Mouse (Mus musculus) MEL (cell line): Measurements from ENCODE around the gene Inafm2. TPM values are rescaled to one million over a fixed set of nuclear protein-coding genes. Genes with fewer than 3 reads are reported as not detected.
A peak's percentile ranks its signal among the peaks of the same experiment; 100 is the strongest.

ENCODE experiments used
- DNase-seq: peaks from one replicate; pipeline ENCODE4 v3.0.0; 2011; ENCODE audit warnings: low read depth, low spot score
- H3K27ac ChIP-seq: 2 replicates; pipeline ENCODE4 v1.5.1; 2012; ENCODE audit warnings: low read depth, mild to moderate bottlenecking, control low read depth, low read length, moderate library complexity; ENCODE audit not compliant: control insufficient read depth
- H3K27me3 ChIP-seq, 2 experiments: fragments of 150-350 bp in 1 of 2; sonication (generic) in 1 of 2; 2 replicates each; pipeline ENCODE4 v1.6.1; 2012; ENCODE audit warnings: low read length in 2 of 2, mild to moderate bottlenecking in 2 of 2, improper control_type of control experiment in 1 of 2, moderate library complexity in 1 of 2; ENCODE audit not compliant: insufficient read depth in 2 of 2, control insufficient read depth in 1 of 2
- H3K36me3 ChIP-seq, 2 experiments: 2 replicates each; pipeline ENCODE4 v1.6.1; 2012 to 2014; ENCODE audit warnings: low read length in 2 of 2, improper control_type of control experiment in 1 of 2, inconsistent platforms in 1 of 2, mild to moderate bottlenecking in 1 of 2; ENCODE audit not compliant: insufficient read depth in 2 of 2, control insufficient read depth in 1 of 2
- H3K4me1 ChIP-seq, 2 experiments: fragments of 150-350 bp in 1 of 2; sonication (generic) in 1 of 2; 2 replicates each; pipeline ENCODE4 v1.6.1; 2012; ENCODE audit warnings: low read length in 2 of 2, improper control_type of control experiment in 1 of 2, mild to moderate bottlenecking in 1 of 2; ENCODE audit not compliant: insufficient read depth in 2 of 2, control insufficient read depth in 1 of 2
- H3K4me3 ChIP-seq, 2 experiments: fragments of 150-350 bp in 1 of 2; sonication (generic) in 1 of 2; 2 replicates each; pipeline ENCODE4 v1.5.1; 2012; ENCODE audit warnings: low read depth in 2 of 2, low read length in 2 of 2, mild to moderate bottlenecking in 2 of 2, moderate library complexity in 2 of 2, control low read depth in 1 of 2, improper control_type of control experiment in 1 of 2; ENCODE audit not compliant: control insufficient read depth in 1 of 2, insufficient read depth in 1 of 2
- H3K79me2 ChIP-seq: 2 replicates; pipeline ENCODE4 v1.6.1; 2012; ENCODE audit warnings: mild to moderate bottlenecking, low read length, moderate library complexity; ENCODE audit not compliant: control insufficient read depth, poor library complexity, insufficient read depth
- H3K9ac ChIP-seq: 2 replicates; pipeline ENCODE4 v1.6.1; 2012; ENCODE audit warnings: low read depth, mild to moderate bottlenecking, control low read depth, low read length, moderate library complexity; ENCODE audit not compliant: control insufficient read depth, poor library complexity, severe bottlenecking
- H3K9me3 ChIP-seq: fragments of 150-350 bp; sonication (generic); replicated peaks from 2 replicates; pipeline ENCODE4 v1.6.1; 2012; ENCODE audit warnings: mild to moderate bottlenecking, low read length, improper control_type of control experiment, moderate library complexity; ENCODE audit not compliant: insufficient read depth
- CHD2 ChIP-seq: IDR thresholded peaks from 2 replicates; pipeline ENCODE4 v1.6.1; 2011; ENCODE audit warnings: low read length, improper control_type of control experiment
- EP300 ChIP-seq, 2 experiments: IDR thresholded peaks; 2 replicates each; pipeline ENCODE4 v1.6.1; 2011; ENCODE audit warnings: improper control_type of control experiment in 2 of 2, low read length in 2 of 2, low read depth in 1 of 2, mild to moderate bottlenecking in 1 of 2
- ETS1 ChIP-seq: IDR thresholded peaks from 2 replicates; pipeline ENCODE4 v1.6.1; 2012; ENCODE audit warnings: low read depth, mild to moderate bottlenecking, inconsistent platforms, low read length, improper control_type of control experiment, moderate library complexity
- GABPA ChIP-seq: IDR thresholded peaks from 2 replicates; pipeline ENCODE4 v1.6.1; 2012; ENCODE audit warnings: low read depth, mild to moderate bottlenecking, inconsistent platforms, low read length, improper control_type of control experiment, moderate library complexity
- GATA1 ChIP-seq: IDR thresholded peaks from 2 replicates; pipeline ENCODE4 v1.6.1; 2011; ENCODE audit warnings: low read depth, low read length, improper control_type of control experiment
- JUND ChIP-seq: IDR thresholded peaks from 2 replicates; pipeline ENCODE4 v1.6.1; 2011; ENCODE audit warnings: low read depth, mild to moderate bottlenecking, improper control_type of control experiment, low read length
- MAZ ChIP-seq: IDR thresholded peaks from 2 replicates; pipeline ENCODE4 v1.6.1; 2012; ENCODE audit warnings: low read depth, mild to moderate bottlenecking, inconsistent platforms, low read length, improper control_type of control experiment
- MXI1 ChIP-seq: IDR thresholded peaks from 2 replicates; pipeline ENCODE4 v1.6.1; 2011; ENCODE audit warnings: mild to moderate bottlenecking, low read depth, low read length, improper control_type of control experiment
- MYC ChIP-seq: IDR thresholded peaks from 2 replicates; pipeline ENCODE4 v1.6.1; 2011; ENCODE audit warnings: low read depth, mild to moderate bottlenecking, low read length, improper control_type of control experiment, moderate library complexity
- NELFE ChIP-seq: IDR thresholded peaks from 2 replicates; pipeline ENCODE4 v1.6.1; 2011; ENCODE audit warnings: low read depth, low read length, improper control_type of control experiment
- POLR2A ChIP-seq, 2 experiments: IDR thresholded peaks; 2 replicates each; pipeline ENCODE4 v1.6.1; 2011 to 2012; ENCODE audit warnings: low read length in 2 of 2, mild to moderate bottlenecking in 2 of 2, control low read depth in 1 of 2, improper control_type of control experiment in 1 of 2, low read depth in 1 of 2, moderate library complexity in 1 of 2; ENCODE audit not compliant: control insufficient read depth in 1 of 2, insufficient read depth in 1 of 2, poor library complexity in 1 of 2
- RAD21 ChIP-seq: IDR thresholded peaks from 2 replicates; pipeline ENCODE4 v1.6.1; 2011; ENCODE audit warnings: mild to moderate bottlenecking, low read depth, low read length, improper control_type of control experiment
- RCOR1 ChIP-seq: IDR thresholded peaks from 2 replicates; pipeline ENCODE4 v1.6.1; 2012; ENCODE audit warnings: low read depth, mild to moderate bottlenecking, inconsistent platforms, low read length, improper control_type of control experiment
- SIN3A ChIP-seq: IDR thresholded peaks from 2 replicates; pipeline ENCODE4 v1.6.1; 2012; ENCODE audit warnings: low read length, improper control_type of control experiment, inconsistent platforms
- SMC3 ChIP-seq: IDR thresholded peaks from 2 replicates; pipeline ENCODE4 v1.6.1; 2011; ENCODE audit warnings: low read depth, low read length, improper control_type of control experiment
- TCF12 ChIP-seq: IDR thresholded peaks from 2 replicates; pipeline ENCODE4 v1.6.1; 2014; ENCODE audit warnings: low read depth, mild to moderate bottlenecking, inconsistent platforms, low read length, improper control_type of control experiment, moderate library complexity
- USF2 ChIP-seq, 2 experiments: IDR thresholded peaks; 2 replicates each; pipeline ENCODE4 v1.6.1; 2011 to 2012; ENCODE audit warnings: improper control_type of control experiment in 2 of 2, low read length in 2 of 2, borderline replicate concordance in 1 of 2, inconsistent platforms in 1 of 2, low read depth in 1 of 2, mild to moderate bottlenecking in 1 of 2; ENCODE audit not compliant: insufficient read depth in 1 of 2
- ZC3H11A ChIP-seq: IDR thresholded peaks from 2 replicates; pipeline ENCODE4 v1.6.1; 2012; ENCODE audit warnings: low read depth, mild to moderate bottlenecking, inconsistent platforms, low read length, improper control_type of control experiment
- polyA plus RNA-seq, 2 experiments: library from polyadenylated mRNA; stranded (reverse) in 1 of 2; unstranded in 1 of 2; fragments of >175 nt in 1 of 2; fragments of >200 nt in 1 of 2; gene quantifications; 2 replicates each; pipeline versions ENCODE4 v1.2.1 to v1.2.4; 2012; ENCODE audit warnings: low replicate concordance in 2 of 2, low read depth in 1 of 2; ENCODE audit not compliant: insufficient read length in 2 of 2, insufficient read depth in 1 of 2, missing spikeins in 1 of 2
- total RNA-seq: library from RNA; depleted of rRNA; stranded (reverse); fragments of 300-350 nt; gene quantifications from 2 replicates; pipeline ENCODE4 v1.2.3, GENCODE M21; 2012

Gene Inafm2
- total and polyA plus RNA-seq, 3 experiments = 8.6 to 14.5 TPM; not detected in 1

DNA sequence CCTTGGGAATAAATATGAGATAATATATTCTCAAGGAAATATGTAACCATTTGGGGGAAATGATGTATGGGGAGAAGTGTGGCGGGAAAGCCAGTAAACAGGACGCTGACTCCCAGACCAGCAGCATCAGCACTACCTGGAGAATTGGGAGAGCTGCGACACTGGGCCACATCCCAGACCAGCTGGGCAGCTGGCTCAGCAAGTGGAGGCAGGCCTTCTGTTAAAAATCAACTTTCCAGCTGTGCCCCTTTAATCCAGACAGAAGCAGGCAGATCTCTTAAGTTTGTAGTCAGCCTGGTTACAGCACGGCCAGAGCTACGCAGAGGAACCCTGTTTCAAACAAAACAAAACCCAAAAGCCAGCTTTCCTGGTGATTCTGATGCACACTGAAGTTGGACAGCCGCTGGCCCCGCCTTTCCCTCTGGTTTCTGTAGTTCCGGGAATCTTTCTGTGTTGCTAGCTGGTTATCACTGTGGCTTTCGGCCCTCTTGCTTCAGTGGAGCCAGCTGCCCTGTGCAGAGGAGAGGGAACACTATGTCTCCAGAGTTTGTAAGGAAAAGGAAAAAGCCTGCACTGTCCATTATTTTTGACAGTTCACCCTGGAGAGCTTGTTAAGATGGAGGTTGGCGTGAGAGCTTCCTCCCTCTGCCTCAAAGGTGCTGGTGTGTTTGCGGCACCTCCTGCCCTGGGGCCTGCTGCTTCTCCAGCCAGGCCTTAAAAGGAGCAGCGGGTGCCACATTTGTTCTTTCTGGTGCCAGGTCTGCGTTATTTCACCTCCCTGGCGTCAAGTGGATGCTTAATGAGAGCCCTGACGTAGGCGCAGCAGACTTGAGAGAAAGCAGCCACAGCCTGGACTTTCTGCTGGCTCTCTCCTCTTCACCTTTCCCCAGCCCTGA is 6.6 kb downstream of the Inafm2 start:
- H3K9ac ChIP-seq = peak overlapping the region; percentile 27
- peaks cover 4 to 16% of the 10 kb centered on the region in 2 experiments for H3K4me1 ChIP-seq
- H3K4me3 ChIP-seq = no peak overlapping the region
- H3K27me3 ChIP-seq = no peaks in the 10 kb centered on the region
- H3K79me2 ChIP-seq = peaks cover 10% of the 10 kb centered on the region
- peak overlapping the region; percentile 82 for H3K27ac ChIP-seq
- TF ChIP-seq USF2 (IDR thresholded peaks at IDR 0.05; ENCODE audit: borderline replicate concordance in 1 of 2, insufficient read depth in 1 of 2, low read depth in 1 of 2, low read length in 2 of 2) (no peak), SIN3A (no peak), JUND (no peak), GABPA (no peak)
- H3K36me3 ChIP-seq = peaks cover 3 to 30% of the 10 kb centered on the region in 2 experiments; a peak in 3 of 4 replicates
- peak; percentile 36 for DNase-seq
- no peaks in the 10 kb centered on the region for H3K9me3 ChIP-seq

DNA sequence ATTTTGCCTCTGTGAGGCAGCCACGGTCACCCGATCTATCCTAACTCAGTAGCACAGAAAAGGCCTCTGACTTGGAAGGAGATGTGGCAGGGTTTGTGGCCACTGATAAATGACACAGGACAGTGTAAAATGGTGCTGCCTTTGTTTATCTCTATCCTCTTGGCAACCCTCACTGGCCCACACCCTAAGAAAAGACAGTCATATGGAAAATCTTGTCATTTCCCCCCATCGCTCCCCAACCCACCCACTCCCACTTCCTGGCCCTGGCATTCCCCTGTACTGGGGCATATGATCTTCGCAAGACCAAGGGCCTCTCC is 7.2 kb downstream of the Inafm2 start:
- no peaks in the 10 kb centered on the region for H3K27me3 ChIP-seq
- TF ChIP-seq MXI1 = peak; percentile 23; the same call in 1 of the 2 replicates
- TF ChIP-seq ZC3H11A = no peak
- peak; percentile 46 to 64; a peak in 3 of 4 replicates for TF ChIP-seq EP300 (IDR thresholded peaks at IDR 0.05; ENCODE audit: low read depth in 1 of 2, low read length in 2 of 2)
- TF ChIP-seq RAD21 = no peak
- peak; percentile 39; the same call in 1 of the 2 replicates for TF ChIP-seq SIN3A
- TF ChIP-seq ETS1 = peak; percentile 57
- no peak for TF ChIP-seq MAZ
- TF ChIP-seq GATA1 = peak; percentile 58
- peak; percentile 42; the same call in 1 of the 2 replicates for TF ChIP-seq RCOR1
- peak; percentile 36; the same call in 1 of the 2 replicates for TF ChIP-seq TCF12
- no peak for TF ChIP-seq SMC3
- TF ChIP-seq NELFE = no peak
- TF ChIP-seq CHD2 = no peak
- TF ChIP-seq POLR2A (IDR thresholded peaks at IDR 0.05; ENCODE audit: control insufficient read depth in 1 of 2, insufficient read depth in 1 of 2, low read depth in 1 of 2, low read length in 2 of 2, poor library complexity in 1 of 2) = 0 out of 4 replicates have a peak, but pooled peaks of 1 of the 2 experiments have one; percentile 21
- TF ChIP-seq MYC = no peak
- H3K9me3 ChIP-seq = no peaks in the 10 kb centered on the region
- no peak overlapping the region for H3K4me3 ChIP-seq
- peak overlapping the region; percentile 82 for H3K27ac ChIP-seq
- H3K4me1 ChIP-seq = peaks cover 4 to 14% of the 10 kb centered on the region in 2 experiments; a peak in 3 of 4 replicates
- peaks cover 4% of the 10 kb centered on the region for H3K79me2 ChIP-seq
- peak overlapping the region; percentile 27 for H3K9ac ChIP-seq
- DNase-seq = peak; percentile 52
- peaks cover 3 to 25% of the 10 kb centered on the region in 2 experiments; a peak in 3 of 4 replicates for H3K36me3 ChIP-seq
